Mouse (Mus musculus) MN1 (cell line): Measurements from ENCODE around the gene Trim25.
"Not testable (repeated sequence)": the region's sequence is repeated elsewhere in the genome, so short reads cannot be mapped to it uniquely, and the experiment has no call there.

ENCODE experiments used
- DNase-seq: peaks from one replicate; pipeline ENCODE4 v3.0.0-alpha.2; 2016; ENCODE audit warnings: low spot score

The Trim25 gene

GRCm38 (mm10) chr11:88994492-88994891 lies 4.7 kb upstream of the Trim25 start:
- no peak for DNase-seq

- DNase-seq: no peak
These were observed 3.6 kb upstream of the Trim25 start for GRCm38 (mm10) chr11:88995616-88996015.

GRCm38 (mm10) chr11:88996427-88996826 lies 2.7 kb upstream of the Trim25 start:
- DNase-seq: peak; percentile 79

- not testable (repeated sequence) for DNase-seq
These were observed 1.8 kb upstream of the Trim25 start for GRCm38 (mm10) chr11:88997343-88997742.

GRCm38 (mm10) chr11:88998406-88998805 lies 770 bp upstream of the Trim25 start:
- no peak for DNase-seq

- DNase-seq: peak; percentile 38
These were observed 749 bp downstream of the Trim25 start for GRCm38 (mm10) chr11:88999723-89000526.

- DNase-seq: peak; percentile 76
These were observed 1.3 kb downstream of the Trim25 start for GRCm38 (mm10) chr11:89000527-89000819.

- DNase-seq: no peak
These were observed 2.4 kb downstream of the Trim25 start for GRCm38 (mm10) chr11:89001569-89001968.

- DNase-seq: no peak
These were observed 2.9 kb downstream of the Trim25 start for GRCm38 (mm10) chr11:89002068-89002467.

- no peak for DNase-seq
These were observed 3.4 kb downstream of the Trim25 start for GRCm38 (mm10) chr11:89002621-89003020.

GRCm38 (mm10) chr11:89003078-89003477 lies 3.9 kb downstream of the Trim25 start:
- DNase-seq: no peak

GRCm38 (mm10) chr11:89003726-89004125 lies 4.5 kb downstream of the Trim25 start:
- DNase-seq: no peak

GRCm38 (mm10) chr11:89005473-89005872 lies 6.3 kb downstream of the Trim25 start:
- DNase-seq: no peak

GRCm38 (mm10) chr11:89006404-89006803 lies 7.2 kb downstream of the Trim25 start:
- no peak for DNase-seq

GRCm38 (mm10) chr11:89007582-89007981 lies 8.4 kb downstream of the Trim25 start:
- DNase-seq: no peak

GRCm38 (mm10) chr11:89009066-89009465 lies 9.9 kb downstream of the Trim25 start:
- DNase-seq: no peak

- peak; percentile 22 for DNase-seq
These were observed 10.3 kb downstream of the Trim25 start for GRCm38 (mm10) chr11:89009496-89009895.

- no peak for DNase-seq
These were observed 13.1 kb downstream of the Trim25 start for GRCm38 (mm10) chr11:89012241-89012640.

GRCm38 (mm10) chr11:89017514-89018182 lies 18.5 kb downstream of the Trim25 start:
- DNase-seq: no peak

- DNase-seq: no peak
These were observed 21.6 kb downstream of the Trim25 start for GRCm38 (mm10) chr11:89020681-89021305.

GRCm38 (mm10) chr11:89021687-89022086 lies 22.5 kb downstream of the Trim25 start:
- DNase-seq: no peak

GRCm38 (mm10) chr11:89022120-89022731 lies 23.1 kb downstream of the Trim25 start:
- DNase-seq: no peak

- DNase-seq: no peak
These were observed 24.3 kb downstream of the Trim25 start for GRCm38 (mm10) chr11:89023477-89023876.
